Mouse (Mus musculus): ENCODE measurements around the gene Psma4. TPM values are rescaled to one million over a fixed set of nuclear protein-coding genes. Genes with fewer than 3 reads are reported as not detected.

Gene Psma4
- total and polyA plus RNA-seq, 2 experiments from 2014 or later = 174 to 261 TPM

GRCm38 (mm10) chr9:54981291-54982191, 31.0 kb downstream of the Psma4 start:
- Histone ChIP-seq H3K36me3 (ENCODE audit: insufficient read depth, low read length) (no peaks in the 10 kb centered on the region), H3K4me3 (ENCODE audit: low read length) (peak overlapping the region; percentile 61), H3K9ac (replicated peaks; ENCODE audit: low read length) (peak overlapping the region; percentile 61), H3K9me3 (ENCODE audit: low read length) (no peaks in the 10 kb centered on the region), H3K27me3 (ENCODE audit: insufficient read depth, low read length) (no peaks in the 10 kb centered on the region; the same call in 1 of the 2 replicates), H3K4me1 (ENCODE audit: insufficient read depth, low read length) (no peaks in the 10 kb centered on the region), H3K27ac (no peak overlapping the region), H3K4me2 (ENCODE audit: low read depth, low read length) (peak overlapping the region; percentile 88)
- WGBS = under 1% methylated on average over 82 of the region's 85 CpGs
- no peak for TF ChIP-seq CTCF (IDR thresholded peaks at IDR 0.05; ENCODE audit: low read depth)
- peak; percentile 87 for ATAC-seq
- peak; percentile 63 for DNase-seq (ENCODE audit: low spot score)

GRCm38 (mm10) chr9:54982401-54982800, 31.8 kb downstream of the Psma4 start:
- Histone ChIP-seq H3K36me3 (ENCODE audit: insufficient read depth, low read length) (no peaks in the 10 kb centered on the region), H3K9ac (replicated peaks; ENCODE audit: low read length) (0 out of 2 replicates have a peak overlapping the region, but pooled peaks have one; percentile 61), H3K4me1 (ENCODE audit: insufficient read depth, low read length) (no peaks in the 10 kb centered on the region), H3K4me3 (ENCODE audit: low read length) (peak overlapping the region; percentile 61), H3K9me3 (ENCODE audit: low read length) (no peaks in the 10 kb centered on the region), H3K27ac (no peak overlapping the region), H3K4me2 (ENCODE audit: low read depth, low read length) (peak overlapping the region; percentile 88), H3K27me3 (ENCODE audit: insufficient read depth, low read length) (no peaks in the 10 kb centered on the region; the same call in 1 of the 2 replicates)
- DNase-seq (ENCODE audit: low spot score) = no peak
- 11% methylated on average over 7 of the region's 7 CpGs for WGBS
- no peak for ATAC-seq
- TF ChIP-seq CTCF (IDR thresholded peaks at IDR 0.05; ENCODE audit: low read depth) = no peak

- no peak for TF ChIP-seq CTCF (IDR thresholded peaks at IDR 0.05; ENCODE audit: low read depth)
- DNase-seq (ENCODE audit: low spot score) (no peak), ATAC-seq (no peak)
- 77% methylated on average over 3 of the region's 3 CpGs for WGBS
- no peaks in the 10 kb centered on the region for H3K9me3 ChIP-seq (ENCODE audit: low read length)
- H3K27me3 ChIP-seq (ENCODE audit: insufficient read depth, low read length) = no peaks in the 10 kb centered on the region
- no peak overlapping the region for H3K4me3 ChIP-seq (ENCODE audit: low read length)
- no peaks in the 10 kb centered on the region for H3K36me3 ChIP-seq (ENCODE audit: insufficient read depth, low read length)
- H3K4me1 ChIP-seq (ENCODE audit: insufficient read depth, low read length) = no peaks in the 10 kb centered on the region
- H3K9ac ChIP-seq (replicated peaks; ENCODE audit: low read length) = no peak overlapping the region
- H3K4me2 ChIP-seq (ENCODE audit: low read depth, low read length) = no peak overlapping the region
- H3K27ac ChIP-seq = no peak overlapping the region
These were observed 39.8 kb downstream of the Psma4 start for GRCm38 (mm10) chr9:54990362-54990761.

- no peak for TF ChIP-seq CTCF (IDR thresholded peaks at IDR 0.05; ENCODE audit: low read depth)
- Histone ChIP-seq H3K4me2 (ENCODE audit: low read depth, low read length) (no peak overlapping the region), H3K9ac (replicated peaks; ENCODE audit: low read length) (no peak overlapping the region), H3K27ac (no peak overlapping the region), H3K9me3 (ENCODE audit: low read length) (no peaks in the 10 kb centered on the region), H3K4me1 (ENCODE audit: insufficient read depth, low read length) (no peaks in the 10 kb centered on the region), H3K27me3 (ENCODE audit: insufficient read depth, low read length) (no peaks in the 10 kb centered on the region), H3K4me3 (ENCODE audit: low read length) (no peak overlapping the region), H3K36me3 (ENCODE audit: insufficient read depth, low read length) (no peaks in the 10 kb centered on the region)
- 41% methylated on average over 3 of the region's 3 CpGs for WGBS
- no peak for DNase-seq (ENCODE audit: low spot score)
- ATAC-seq = no peak
These were observed 43.8 kb downstream of the Psma4 start for GRCm38 (mm10) chr9:54994381-54994780.

- no peaks in the 10 kb centered on the region for H3K4me1 ChIP-seq (ENCODE audit: insufficient read depth, low read length)
- H3K4me2 ChIP-seq (ENCODE audit: low read depth, low read length) = no peak overlapping the region
- no peaks in the 10 kb centered on the region for H3K9me3 ChIP-seq (ENCODE audit: low read length)
- ATAC-seq (no peak), DNase-seq (ENCODE audit: low spot score) (no peak)
- no peak overlapping the region for H3K4me3 ChIP-seq (ENCODE audit: low read length)
- no peaks in the 10 kb centered on the region for H3K36me3 ChIP-seq (ENCODE audit: insufficient read depth, low read length)
- WGBS = 89% methylated on average over 3 of the region's 3 CpGs
- no peak overlapping the region for H3K9ac ChIP-seq (replicated peaks; ENCODE audit: low read length)
- no peak for TF ChIP-seq CTCF (IDR thresholded peaks at IDR 0.05; ENCODE audit: low read depth)
- no peak overlapping the region for H3K27ac ChIP-seq
- H3K27me3 ChIP-seq (ENCODE audit: insufficient read depth, low read length) = no peaks in the 10 kb centered on the region
These were observed 45.1 kb downstream of the Psma4 start for GRCm38 (mm10) chr9:54995645-54996044.

- Histone ChIP-seq H3K4me1 (ENCODE audit: insufficient read depth, low read length) (no peaks in the 10 kb centered on the region), H3K9ac (replicated peaks; ENCODE audit: low read length) (no peak overlapping the region), H3K27ac (no peak overlapping the region), H3K36me3 (ENCODE audit: insufficient read depth, low read length) (no peaks in the 10 kb centered on the region), H3K27me3 (ENCODE audit: insufficient read depth, low read length) (no peaks in the 10 kb centered on the region), H3K4me2 (ENCODE audit: low read depth, low read length) (no peak overlapping the region), H3K9me3 (ENCODE audit: low read length) (no peaks in the 10 kb centered on the region), H3K4me3 (ENCODE audit: low read length) (no peak overlapping the region)
- TF ChIP-seq CTCF (IDR thresholded peaks at IDR 0.05; ENCODE audit: low read depth) = no peak
- peak; percentile 40 for DNase-seq (ENCODE audit: low spot score)
- WGBS = 50% methylated on average over 4 of the region's 4 CpGs
- ATAC-seq = no peak
These were observed 53.0 kb downstream of the Psma4 start for GRCm38 (mm10) chr9:55003609-55004008.

Other genes with a start within 250 kb of the Psma4 start
- 35.6 and 37.9 TPM in 2 replicates for gene Wdr61, start 216.3 kb upstream of the Psma4 start, total RNA-seq (2014; rRNA removed)
- gene Wdr61, start 216.3 kb upstream of the Psma4 start, polyA plus RNA-seq (2015; fragmentation: Nextera tagmentation; extraction: Ambion mirVana) = 88.5 and 96.7 TPM in 2 replicates
- gene Crabp1, start 186.0 kb upstream of the Psma4 start, total RNA-seq (2014; rRNA removed) = 86.4 and 140 TPM in 2 replicates
- gene Crabp1, start 186.0 kb upstream of the Psma4 start, polyA plus RNA-seq (2015; fragmentation: Nextera tagmentation; extraction: Ambion mirVana) = 155 and 166 TPM in 2 replicates
- 31.4 and 34.2 TPM in 2 replicates for gene Ireb2, start 87.0 kb upstream of the Psma4 start, total RNA-seq (2014; rRNA removed)
- 18.4 and 18.6 TPM in 2 replicates for gene Ireb2, start 87.0 kb upstream of the Psma4 start, polyA plus RNA-seq (2015; fragmentation: Nextera tagmentation; extraction: Ambion mirVana)
- gene Hykk, start 33.5 kb upstream of the Psma4 start, total RNA-seq (2014; rRNA removed) = 2.0 and 2.7 TPM in 2 replicates
- 1.6 and 2.1 TPM in 2 replicates for gene Hykk, start 33.5 kb upstream of the Psma4 start, polyA plus RNA-seq (2015; fragmentation: Nextera tagmentation; extraction: Ambion mirVana)
- not detected in 2 replicates for gene AY074887, start 208 bp downstream of the Psma4 start, total RNA-seq (2014; rRNA removed)
- 0.73 and 0.98 TPM in 2 replicates for gene AY074887, start 208 bp downstream of the Psma4 start, polyA plus RNA-seq (2015; fragmentation: Nextera tagmentation; extraction: Ambion mirVana)
- 3.6 and 4.8 TPM in 2 replicates for gene Chrna5, start 30.1 kb downstream of the Psma4 start, total RNA-seq (2014; rRNA removed)
- 2.4 and 2.8 TPM in 2 replicates for gene Chrna5, start 30.1 kb downstream of the Psma4 start, polyA plus RNA-seq (2015; fragmentation: Nextera tagmentation; extraction: Ambion mirVana)
- 5.6 and 7.5 TPM in 2 replicates for gene Chrna3, start 75.8 kb downstream of the Psma4 start, total RNA-seq (2014; rRNA removed)
- gene Chrna3, start 75.8 kb downstream of the Psma4 start, polyA plus RNA-seq (2015; fragmentation: Nextera tagmentation; extraction: Ambion mirVana) = 14.6 and 15.8 TPM in 2 replicates
- 2.6 and 3.1 TPM in 2 replicates for gene Chrnb4, start 98.0 kb downstream of the Psma4 start, total RNA-seq (2014; rRNA removed)
- gene Chrnb4, start 98.0 kb downstream of the Psma4 start, polyA plus RNA-seq (2015; fragmentation: Nextera tagmentation; extraction: Ambion mirVana) = 2.2 and 2.4 TPM in 2 replicates
- 23.5 and 24.7 TPM in 2 replicates for gene Ube2q2, start 198.1 kb downstream of the Psma4 start, total RNA-seq (2014; rRNA removed)
- gene Ube2q2, start 198.1 kb downstream of the Psma4 start, polyA plus RNA-seq (2015; fragmentation: Nextera tagmentation; extraction: Ambion mirVana) = 33.0 and 35.5 TPM in 2 replicates